Comparison of ENCODE assay signal across 22 mouse cellular contexts in the genomic region with DNA sequence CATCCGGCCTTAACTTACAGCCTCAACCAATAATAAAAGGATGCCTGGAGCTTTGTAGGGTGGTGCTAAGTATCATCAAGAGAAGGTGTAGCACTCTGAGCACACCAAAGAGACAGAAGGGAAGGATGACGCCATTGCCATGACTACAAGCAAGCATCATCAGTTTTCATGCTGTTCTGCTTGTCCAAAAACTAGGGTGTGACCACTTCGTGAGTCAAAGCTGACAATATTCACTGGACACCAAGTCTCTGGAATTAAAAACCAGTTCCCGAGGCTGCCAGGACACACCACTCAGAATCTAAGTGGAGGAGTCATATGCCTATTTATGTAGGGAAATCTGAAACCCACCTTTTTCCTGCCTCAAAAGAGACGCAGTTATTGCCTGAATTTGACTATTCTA.
"Had no signal": no experiment of that assay in that cellular context is flagged by ENCODE, and none has a peak within 500 bp of the region (broad histone marks: within the 10 kb centered on the region; RNA-seq: fewer than 3 reads in every experiment).

No protein-coding gene starts in this region.

- H3K27ac ChIP-seq: kidney, postnatal 0 days; layer of hippocampus, adult 2 months; limb, embryonic 10.5 days; limb, embryonic 13.5 days; liver, embryonic 12.5 days; liver, embryonic 15.5 days; lung, embryonic 15.5 days; midbrain, embryonic 10.5 days; midbrain, embryonic 13.5 days; stomach, embryonic 15.5 days had no signal

- DNase-seq: kidney, postnatal 25 days; layer of hippocampus, adult 9-11 months; liver; lung, adult 18-20 months; lung, postnatal 10 days; lung, postnatal 36 days; right cerebral cortex, adult 18-20 months; right cerebral cortex, postnatal 14 days; right cerebral cortex, postnatal 4 days; spleen, adult 18-20 months; thymus, postnatal 25 days had no signal

- H3K4me1 ChIP-seq: limb, embryonic 10.5 days; limb, embryonic 13.5 days; liver, embryonic 12.5 days; liver, embryonic 15.5 days; lung, embryonic 15.5 days; midbrain, embryonic 13.5 days; stomach, embryonic 15.5 days had no signal

- H3K4me3 ChIP-seq: layer of hippocampus, adult 2 months; limb, embryonic 10.5 days; limb, embryonic 13.5 days; liver, embryonic 12.5 days; liver, embryonic 15.5 days; lung, embryonic 15.5 days; megakaryocyte, embryonic 14.5 days; midbrain, embryonic 10.5 days; midbrain, embryonic 13.5 days; stomach, embryonic 15.5 days had no signal
